Mouse (Mus musculus) CH12.LX (cell line): ENCODE data around the gene Slc9a9.

Experiments
- CTCF ChIP-seq, 2 experiments: IDR thresholded peaks in 1 of 2; conservative IDR thresholded peaks in 1 of 2; 2 replicates each; pipeline ENCODE4 v1.5.1; 2011 to 2012; ENCODE audit warnings: low read depth in 2 of 2, low read length in 2 of 2, improper control_type of control experiment in 1 of 2, inconsistent platforms in 1 of 2, mild to moderate bottlenecking in 1 of 2, moderate library complexity in 1 of 2
- E2F4 ChIP-seq: IDR thresholded peaks from 2 replicates; pipeline ENCODE4 v1.6.1; 2011; ENCODE audit warnings: low read depth, low read length, improper control_type of control experiment; ENCODE audit not compliant: insufficient replicate concordance
- ELF1 ChIP-seq: IDR thresholded peaks from 2 replicates; pipeline ENCODE4 v1.6.1; 2014; ENCODE audit warnings: low read depth, mild to moderate bottlenecking, inconsistent platforms, low read length, improper control_type of control experiment
- HCFC1 ChIP-seq: IDR thresholded peaks from 2 replicates; pipeline ENCODE4 v1.6.1; 2012; ENCODE audit warnings: low read depth, mild to moderate bottlenecking, inconsistent platforms, low read length, improper control_type of control experiment
- MAFK ChIP-seq: IDR thresholded peaks from 2 replicates; pipeline ENCODE4 v1.6.1; 2011; ENCODE audit warnings: low read length, improper control_type of control experiment; ENCODE audit not compliant: insufficient replicate concordance
- POLR2A ChIP-seq: IDR thresholded peaks from 2 replicates; pipeline ENCODE4 v1.6.1; 2011; ENCODE audit warnings: low read depth, mild to moderate bottlenecking, improper control_type of control experiment, low read length
- USF2 ChIP-seq: conservative IDR thresholded peaks from 2 replicates; pipeline ENCODE4 v1.6.1; 2011; ENCODE audit warnings: low read depth, low read length, improper control_type of control experiment
- ZKSCAN1 ChIP-seq: IDR thresholded peaks from 2 replicates; pipeline ENCODE4 v1.6.1; 2012; ENCODE audit warnings: low read depth, inconsistent platforms, low read length, improper control_type of control experiment, borderline replicate concordance

- TF ChIP-seq CTCF (conservative IDR thresholded peaks at IDR 0.05 in 1 of 2, IDR thresholded peaks at IDR 0.05 in 1 of 2; ENCODE audit: low read depth in 2 of 2, low read length in 2 of 2), result no peak
- no peak for TF ChIP-seq ZKSCAN1
- TF ChIP-seq ELF1, result no peak
- no peak for TF ChIP-seq POLR2A
- TF ChIP-seq HCFC1, result no peak
- no peak for TF ChIP-seq MAFK
- no peak for TF ChIP-seq E2F4
- TF ChIP-seq USF2, result no peak
Observed at GRCm38 (mm10) chr9:94945569-94946135, 275.9 kb downstream of the Slc9a9 start.
